Mouse (Mus musculus): ENCODE data around the gene Pramel1. TPM values are rescaled to one million over a fixed set of nuclear protein-coding genes. Genes with fewer than 3 reads are reported as not detected.
"Not testable (repeated sequence)": the region's sequence is repeated elsewhere in the genome, so short reads cannot be mapped to it uniquely, and the experiment has no call there.

Pramel1 gene
- total RNA-seq, 1 experiment from 2014 or later: not detected

DNA sequence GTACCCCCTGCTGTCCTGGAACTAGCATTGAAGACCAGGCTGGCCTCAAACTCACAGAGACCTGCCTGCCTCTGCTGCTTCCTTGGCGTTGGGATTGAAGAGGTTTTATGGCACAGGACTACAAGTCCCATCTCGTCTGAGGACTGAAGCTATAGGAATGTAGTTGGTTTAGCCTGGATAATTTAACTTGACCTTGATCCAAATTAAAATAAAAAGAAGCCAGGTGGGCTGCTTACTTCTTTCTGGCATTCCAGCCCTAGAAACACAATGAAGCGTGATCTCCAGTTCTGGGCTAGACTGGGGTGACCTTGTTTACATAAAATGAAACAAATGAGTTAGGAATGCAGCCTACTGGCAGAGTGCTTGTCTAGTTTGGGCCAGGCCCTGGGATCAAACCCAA is 19.9 kb downstream of the Pramel1 start:
- no peak for ATAC-seq (replicated peaks; ENCODE audit: insufficient number of reproducible peaks, low FRiP score, low TSS enrichment, poor library complexity, severe bottlenecking)

- not testable (repeated sequence) for ATAC-seq (replicated peaks; ENCODE audit: insufficient number of reproducible peaks, low FRiP score, low TSS enrichment, poor library complexity, severe bottlenecking)
Observed at GRCm38 (mm10) chr4:143426770-143427169, 32.5 kb downstream of the Pramel1 start.

Other genes with a start within 250 kb of the Pramel1 start
- gene Prdm2, start 181.4 kb upstream of the Pramel1 start, total RNA-seq (2017): 26.7 to 41.5 TPM (median 30.2 TPM) in 3 replicates
- gene Pdpn, start 94.9 kb upstream of the Pramel1 start, total RNA-seq (2017): not detected in 3 replicates
- not detected in 3 replicates for gene Lrrc38, start 44.7 kb upstream of the Pramel1 start, total RNA-seq (2017)
- 28.4 to 41.2 TPM (median 40.7 TPM) in 3 replicates for gene Pramef8, start 18.0 kb downstream of the Pramel1 start, total RNA-seq (2017)
- not detected in 3 replicates for gene Oog4, start 55.9 kb downstream of the Pramel1 start, total RNA-seq (2017)
- gene Gm13043, start 116.9 kb downstream of the Pramel1 start, total RNA-seq (2017): not detected in 3 replicates
- not detected in 3 replicates for gene Gm13040, start 141.5 kb downstream of the Pramel1 start, total RNA-seq (2017)
- gene BC080695, start 157.3 kb downstream of the Pramel1 start, total RNA-seq (2017): not detected in 3 replicates
- not detected in 3 replicates for gene Gm13057, start 157.3 kb downstream of the Pramel1 start, total RNA-seq (2017)
- not detected in 3 replicates for gene Gm13083, start 220.6 kb downstream of the Pramel1 start, total RNA-seq (2017)

Data from monocyte, adult 5-6 weeks (primary cell).